Mouse (Mus musculus) adrenal gland, postnatal 10 days (tissue): Measurements from ENCODE around the gene Ina. TPM values are rescaled to one million over a fixed set of nuclear protein-coding genes. Genes with fewer than 3 reads are reported as not detected.

Source experiments
- DNase-seq: peaks from one replicate; pipeline ENCODE4 v3.0.0; 2021; ENCODE audit warnings: mixed read lengths
- total RNA-seq, 2 experiments: library from RNA; stranded (reverse); gene quantifications; 2 replicates each; pipeline ENCODE4 v1.2.3; 2021

Ina gene
- total RNA-seq, 2 experiments from 2014 or later, result 7.6 to 12.2 TPM

DNA sequence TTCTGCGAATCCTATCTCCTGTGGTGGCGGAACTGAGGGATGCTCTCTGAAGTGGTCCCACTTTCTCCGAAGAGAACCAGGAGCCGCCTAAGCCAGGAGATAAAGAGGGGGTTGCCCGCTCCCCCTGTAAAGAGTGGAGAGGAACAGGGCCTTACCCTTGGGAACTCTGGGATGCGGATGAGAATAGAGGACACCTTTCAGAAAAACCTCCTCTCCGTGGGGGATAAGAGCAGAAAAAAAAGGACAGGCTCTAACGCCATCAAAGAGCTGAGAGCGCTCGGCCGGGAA, 395 bp upstream of the Ina start:
- no peak for DNase-seq

GRCm38 (mm10) chr19:47015396-47015795, 898 bp downstream of the Ina start:
- peak; percentile 15 for DNase-seq

GRCm38 (mm10) chr19:47015965-47016364, 1.5 kb downstream of the Ina start:
- no peak for DNase-seq

DNA sequence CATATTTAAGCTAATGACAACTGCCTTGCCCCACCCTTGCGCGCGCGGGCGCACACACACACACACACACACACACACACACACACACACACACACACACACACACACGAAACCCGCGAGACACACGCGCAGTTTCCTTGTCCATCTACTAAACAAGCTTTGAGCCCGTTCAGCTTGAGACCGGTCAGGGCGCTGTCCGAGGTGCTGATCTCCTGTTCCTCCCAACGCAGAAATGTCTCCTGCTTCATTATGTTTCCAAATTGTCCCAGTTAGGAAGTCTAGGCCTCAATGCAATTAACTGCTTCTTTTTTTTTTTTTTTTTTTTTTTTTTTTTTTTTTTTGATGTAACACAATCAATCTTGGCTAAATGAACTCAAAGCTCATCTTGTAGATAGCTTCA, 2.0 kb downstream of the Ina start:
- peak; percentile 90 for DNase-seq

GRCm38 (mm10) chr19:47017831-47018230, 3.3 kb downstream of the Ina start:
- no peak for DNase-seq

- no peak for DNase-seq
These were observed 3.8 kb downstream of the Ina start for GRCm38 (mm10) chr19:47018330-47018729.

DNA sequence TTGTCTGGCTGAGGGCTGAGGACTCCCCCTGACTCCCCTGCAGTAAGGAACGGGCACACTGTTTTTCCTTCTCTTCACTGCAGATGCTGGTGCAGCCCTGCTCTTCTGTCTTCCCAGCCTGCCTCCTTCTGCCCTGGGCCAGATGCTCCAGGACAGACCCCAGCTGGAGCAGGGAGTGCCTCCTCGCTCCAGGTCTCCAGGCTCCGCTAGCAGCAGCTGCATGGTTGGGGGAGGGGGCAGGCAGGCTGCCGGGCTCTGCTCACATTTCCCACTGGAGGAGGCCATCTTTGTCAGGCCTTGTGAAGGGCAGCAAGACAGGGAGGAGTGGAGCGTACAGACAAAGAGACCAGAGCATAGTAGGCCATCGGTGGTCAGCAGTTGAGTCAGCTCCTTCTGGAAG, 4.8 kb downstream of the Ina start:
- DNase-seq, result no peak

- no peak for DNase-seq
These were observed 8.2 kb downstream of the Ina start for GRCm38 (mm10) chr19:47022709-47023108.

- DNase-seq, result no peak
These were observed 9.0 kb downstream of the Ina start for GRCm38 (mm10) chr19:47023546-47023945.

GRCm38 (mm10) chr19:47024954-47025353, 10.5 kb downstream of the Ina start:
- DNase-seq, result peak; percentile 28

- no peak for DNase-seq
These were observed 12.0 kb downstream of the Ina start for GRCm38 (mm10) chr19:47026513-47026912.

- no peak for DNase-seq
These were observed 15.3 kb downstream of the Ina start for GRCm38 (mm10) chr19:47029796-47030195.

GRCm38 (mm10) chr19:47031770-47032169, 17.3 kb downstream of the Ina start:
- no peak for DNase-seq

- DNase-seq, result no peak
These were observed 20.4 kb downstream of the Ina start for GRCm38 (mm10) chr19:47034916-47035315.

GRCm38 (mm10) chr19:47036596-47036995, 22.1 kb downstream of the Ina start:
- DNase-seq, result no peak

DNA sequence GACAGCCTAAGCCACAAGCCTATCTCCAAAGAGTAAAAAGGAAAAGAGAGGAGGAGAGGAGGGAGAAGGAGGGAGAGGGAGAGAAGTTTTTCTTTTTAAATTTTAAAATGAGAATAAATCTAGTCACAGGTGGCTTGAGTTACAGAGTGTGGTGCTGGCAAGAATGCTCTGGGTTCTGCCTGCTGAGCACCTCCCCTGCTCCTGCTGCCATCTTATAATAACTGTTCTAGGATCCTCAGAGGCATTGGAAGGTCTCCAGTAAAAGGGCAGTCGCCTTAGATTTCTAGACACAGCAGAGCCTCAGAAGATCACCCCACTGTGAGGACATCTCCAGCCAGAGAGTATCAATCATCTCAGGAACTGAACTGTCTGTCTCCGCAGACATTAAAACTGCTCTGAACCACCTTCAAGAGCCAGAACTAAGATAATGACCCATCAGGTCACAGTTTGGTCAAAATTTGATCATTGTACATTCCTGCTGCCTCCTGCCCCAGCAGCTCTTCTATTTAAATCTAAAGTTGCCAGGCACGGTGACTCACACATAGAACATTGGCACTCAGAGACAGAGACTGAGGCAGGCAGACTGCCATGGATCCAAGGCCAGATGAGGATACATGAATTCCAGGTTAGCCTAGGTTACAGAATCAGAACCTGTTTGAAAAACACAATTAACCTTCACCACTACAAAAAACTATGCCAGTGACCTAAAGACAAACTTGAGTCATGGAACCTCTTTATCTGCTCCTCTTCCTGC, 26.4 kb downstream of the Ina start:
- DNase-seq, result peak; percentile 47

DNA sequence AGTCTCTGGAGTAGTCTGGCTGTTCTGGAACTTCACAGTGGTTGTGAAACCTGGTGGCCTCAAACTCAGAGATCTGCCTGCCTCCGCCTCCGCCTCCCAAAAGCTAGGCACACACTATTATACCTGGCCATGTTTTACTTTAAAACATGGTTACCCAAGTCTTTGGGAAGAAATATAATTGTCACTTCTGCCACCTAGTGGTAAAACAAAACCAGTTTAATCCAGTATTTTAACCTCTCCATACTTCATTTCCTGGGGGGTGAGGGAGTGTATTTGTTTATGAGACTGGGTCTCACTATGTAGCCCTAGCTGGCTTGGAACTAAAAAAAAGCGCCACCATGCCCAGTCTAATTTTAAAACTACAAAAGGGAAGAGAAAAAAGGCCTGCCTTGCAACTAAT, 29.1 kb downstream of the Ina start:
- no peak for DNase-seq

DNA sequence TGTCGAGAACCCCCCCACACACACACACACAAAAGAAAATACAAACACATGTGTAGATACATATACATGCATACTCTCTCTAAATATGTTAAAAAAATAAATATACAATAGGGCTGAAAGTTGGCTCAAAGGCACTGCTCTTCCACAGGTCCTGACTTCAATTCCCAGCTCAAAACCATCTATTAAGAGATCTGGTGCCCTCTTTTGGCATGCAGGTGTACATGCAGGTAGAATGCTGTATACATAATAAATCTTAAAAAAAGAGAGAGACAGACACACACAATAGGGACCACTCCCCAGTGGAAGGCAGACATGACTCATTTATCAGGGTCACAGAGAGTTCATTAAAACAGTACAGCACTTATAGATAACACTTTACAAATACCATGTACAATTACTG, 31.8 kb downstream of the Ina start:
- DNase-seq, result no peak

DNA sequence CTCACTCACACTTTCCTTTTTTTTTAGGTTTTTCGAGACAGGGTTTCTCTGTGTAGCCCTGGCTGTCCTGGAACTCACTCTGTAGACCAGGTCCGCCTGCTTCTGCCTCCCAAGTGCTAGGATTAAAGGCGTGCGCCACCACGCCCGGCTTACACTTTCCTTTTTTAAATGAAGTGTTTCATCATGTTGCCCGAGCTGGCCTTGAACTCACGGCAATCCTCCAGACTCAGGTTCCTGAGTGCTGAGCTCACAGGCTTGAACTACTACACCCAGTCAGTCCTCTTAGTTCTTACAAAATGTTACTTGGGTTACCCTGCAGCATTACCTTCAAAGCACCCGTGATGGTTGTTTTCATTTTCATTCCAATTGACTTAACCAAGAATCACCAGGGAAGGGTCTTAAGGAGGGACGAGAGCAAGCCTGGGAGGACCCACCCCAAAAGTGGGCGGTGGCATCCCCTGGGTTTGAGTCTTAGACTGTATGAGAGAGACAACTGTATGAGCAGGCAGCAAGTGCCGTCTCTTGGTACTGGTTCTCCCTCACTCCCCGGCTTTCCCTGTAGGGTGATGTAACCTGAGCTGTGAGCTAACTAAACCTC, 32.8 kb downstream of the Ina start:
- peak; percentile 51 for DNase-seq

DNA sequence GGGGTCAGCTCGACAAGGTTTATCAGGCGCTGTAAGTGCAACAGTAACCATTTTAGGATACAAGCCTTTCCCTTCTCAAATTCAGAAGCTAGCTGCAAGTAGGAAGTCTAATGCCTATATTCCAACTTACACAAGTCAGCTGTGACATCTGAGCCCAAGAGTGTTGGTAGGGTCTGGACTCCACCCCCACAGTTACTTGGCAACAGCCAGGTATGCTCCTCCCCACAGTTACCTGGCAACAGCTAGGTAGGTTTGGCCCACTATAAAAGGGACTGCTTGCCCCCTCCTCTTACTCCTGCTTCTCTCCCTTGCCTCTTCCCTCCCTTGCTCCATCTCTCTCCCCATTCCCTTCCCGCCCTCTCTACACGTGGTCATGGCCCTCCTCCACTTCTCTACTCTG, 34.6 kb downstream of the Ina start:
- DNase-seq, result no peak

DNA sequence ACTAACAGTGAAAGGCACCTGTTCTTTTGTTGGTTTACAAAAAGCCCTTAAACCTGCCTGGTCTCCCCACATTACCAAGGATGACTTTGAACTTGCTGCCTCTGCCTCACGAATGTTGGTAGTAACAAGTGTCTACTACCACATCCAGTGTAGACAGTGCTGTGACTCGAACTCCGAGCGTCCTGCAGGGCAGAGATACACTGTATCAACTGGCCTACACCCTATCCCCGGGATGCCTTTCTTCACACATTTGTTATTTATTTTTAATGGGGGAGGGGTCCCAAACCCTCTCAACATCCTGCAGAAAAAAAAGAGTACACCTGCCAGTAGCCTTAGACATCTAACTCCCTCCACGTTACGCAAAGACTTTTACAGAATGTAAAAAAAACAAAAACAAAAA, 35.3 kb downstream of the Ina start:
- no peak for DNase-seq

DNA sequence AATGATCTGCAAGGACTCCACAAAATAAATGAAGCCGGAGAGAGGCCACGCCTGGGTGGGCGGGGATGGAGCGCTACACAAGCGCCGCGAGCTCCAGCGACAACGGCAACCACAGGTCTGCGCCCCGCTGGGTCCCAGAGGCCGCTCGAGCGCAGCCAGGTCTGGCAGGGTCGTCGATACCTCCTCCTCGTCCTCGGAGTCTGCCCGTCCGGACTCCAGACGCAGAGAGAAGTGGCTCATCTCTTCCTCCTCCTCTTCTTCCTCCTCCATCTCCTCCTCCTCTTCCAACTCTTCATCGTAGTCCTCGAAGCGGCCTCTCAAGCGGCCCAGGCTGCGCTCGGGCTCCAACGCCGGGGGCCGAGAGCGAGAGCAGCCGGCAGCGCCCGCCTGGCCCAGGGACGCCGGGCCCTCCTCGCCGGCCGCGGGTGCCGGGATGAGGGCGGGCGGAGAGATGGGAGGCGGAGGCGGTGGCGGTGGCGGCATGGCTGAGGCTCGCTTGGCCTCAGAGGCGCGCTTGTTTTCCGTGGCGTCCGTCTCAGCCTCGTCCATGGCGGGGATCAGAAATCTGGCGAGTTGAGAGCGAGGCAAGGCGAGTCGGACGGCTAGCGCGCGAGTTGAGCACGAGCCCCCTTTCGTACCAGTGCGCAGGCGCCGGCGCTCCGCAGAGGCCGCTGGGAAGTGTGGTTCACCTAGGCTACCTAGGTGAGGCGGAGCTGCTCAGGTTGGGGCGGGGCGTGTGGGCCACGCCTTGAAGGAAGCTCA, 36.0 kb downstream of the Ina start, which contains the start of gene Pcgf6:
Gene Pcgf6 (minus strand): TSS at position 636 of the 762 bp plus-strand sequence.
- DNase-seq, result peak; percentile 84

DNA sequence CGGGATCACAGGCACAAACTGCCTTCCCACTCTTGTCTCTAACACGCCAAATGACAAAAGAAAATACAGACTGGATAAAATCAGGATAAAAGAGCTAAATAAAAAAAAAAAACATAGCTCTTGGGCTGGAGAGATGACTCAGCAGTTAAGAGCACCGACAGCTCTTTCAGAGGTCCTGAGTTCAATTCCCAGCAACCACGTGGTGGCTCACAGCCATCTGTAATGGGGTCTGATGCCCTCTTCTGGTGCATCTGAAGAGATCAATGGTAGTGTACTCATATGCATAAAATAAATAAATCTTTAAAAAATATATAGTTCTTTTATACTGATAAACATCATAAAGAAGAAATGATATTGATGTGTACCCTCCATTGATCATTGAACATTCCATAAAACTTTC, 38.4 kb downstream of the Ina start:
- no peak for DNase-seq

- DNase-seq, result no peak
These were observed 39.0 kb downstream of the Ina start for GRCm38 (mm10) chr19:47053471-47053870.
